Mouse (Mus musculus): ENCODE results near the gene Olfr613. TPM values are rescaled to one million over a fixed set of nuclear protein-coding genes. Genes with fewer than 3 reads are reported as not detected.
"Not testable (repeated sequence)": the region's sequence is repeated elsewhere in the genome, so short reads cannot be mapped to it uniquely, and the experiment has no call there.

Gene Olfr613
- total RNA-seq (2015; ENCODE audit: low replicate concordance) (not detected in 2 replicates), total RNA-seq (2017; ENCODE audit: low replicate concordance) (not detected in 2 replicates)

- no peak for ATAC-seq (replicated peaks; ENCODE audit: low FRiP score, poor library complexity, severe bottlenecking)
Measured at GRCm38 (mm10) chr7:103547774-103548173, at the start of gene Olfr613. Olfr613 (plus strand) TSS chr7:103548074.

GRCm38 (mm10) chr7:103512022-103512421 is 35.9 kb upstream of the Olfr613 start, which contains the start of gene Olfr610:
Olfr610 (minus strand) TSS chr7:103512122.
- ATAC-seq (replicated peaks; ENCODE audit: low FRiP score, poor library complexity, severe bottlenecking), result no peak

GRCm38 (mm10) chr7:103520746-103521145 is 27.1 kb upstream of the Olfr613 start, which contains the start of gene Olfr611:
Olfr611 (minus strand) TSS chr7:103520846.
- not testable (repeated sequence) for ATAC-seq (replicated peaks; ENCODE audit: low FRiP score, poor library complexity, severe bottlenecking)

GRCm38 (mm10) chr7:103542617-103543016 is 5.3 kb upstream of the Olfr613 start, which contains the start of gene Olfr612:
Olfr612 (minus strand) TSS chr7:103542717.
- not testable (repeated sequence) for ATAC-seq (replicated peaks; ENCODE audit: low FRiP score, poor library complexity, severe bottlenecking)

GRCm38 (mm10) chr7:103555779-103556178 is 7.9 kb downstream of the Olfr613 start, which contains the start of gene Olfr615:
Olfr615 (plus strand) TSS chr7:103556079.
- no peak for ATAC-seq (replicated peaks; ENCODE audit: low FRiP score, poor library complexity, severe bottlenecking)

GRCm38 (mm10) chr7:103569043-103569442 is 21.2 kb downstream of the Olfr613 start, which contains the start of gene Olfr616:
Olfr616 (minus strand) TSS chr7:103569143.
- ATAC-seq (replicated peaks; ENCODE audit: low FRiP score, poor library complexity, severe bottlenecking), result no peak

GRCm38 (mm10) chr7:103572761-103573160 is 24.9 kb downstream of the Olfr613 start, which contains the start of gene Olfr617:
Olfr617 (plus strand) TSS chr7:103573061.
- no peak for ATAC-seq (replicated peaks; ENCODE audit: low FRiP score, poor library complexity, severe bottlenecking)

- ATAC-seq (replicated peaks; ENCODE audit: low FRiP score, poor library complexity, severe bottlenecking), result no peak
Measured at GRCm38 (mm10) chr7:103589803-103590202, 41.9 kb downstream of the Olfr613 start, which contains the start of gene Olfr618. Olfr618 (plus strand) TSS chr7:103590103.

GRCm38 (mm10) chr7:103600275-103600674 is 52.4 kb downstream of the Olfr613 start, which contains the start of gene Olfr619:
Olfr619 (plus strand) TSS chr7:103600575.
- ATAC-seq (replicated peaks; ENCODE audit: low FRiP score, poor library complexity, severe bottlenecking), result no peak

Other genes starting within 250 kb of the Olfr613 start
Only the 30 nearest of the 33 such genes appear.
- gene Olfr598, start 224.5 kb upstream of the Olfr613 start, total RNA-seq (2015; ENCODE audit: low replicate concordance), result not detected in 2 replicates
- 1.0 TPM in 1 of 2 replicates, not detected in the other for gene Olfr598, start 224.5 kb upstream of the Olfr613 start, total RNA-seq (2017; ENCODE audit: low replicate concordance)
- not detected in 2 replicates for gene Olfr599, start 212.2 kb upstream of the Olfr613 start, total RNA-seq (2015; ENCODE audit: low replicate concordance)
- not detected in 2 replicates for gene Olfr599, start 212.2 kb upstream of the Olfr613 start, total RNA-seq (2017; ENCODE audit: low replicate concordance)
- gene Olfr600, start 198.4 kb upstream of the Olfr613 start, total RNA-seq (2015; ENCODE audit: low replicate concordance), result not detected in 2 replicates
- not detected in 2 replicates for gene Olfr600, start 198.4 kb upstream of the Olfr613 start, total RNA-seq (2017; ENCODE audit: low replicate concordance)
- not detected in 2 replicates for gene Olfr601, start 185.4 kb upstream of the Olfr613 start, total RNA-seq (2015; ENCODE audit: low replicate concordance)
- gene Olfr601, start 185.4 kb upstream of the Olfr613 start, total RNA-seq (2017; ENCODE audit: low replicate concordance), result not detected in 2 replicates
- not detected in 2 replicates for gene Olfr603, start 161.9 kb upstream of the Olfr613 start, total RNA-seq (2015; ENCODE audit: low replicate concordance)
- gene Olfr603, start 161.9 kb upstream of the Olfr613 start, total RNA-seq (2017; ENCODE audit: low replicate concordance), result not detected in 2 replicates
- not detected in 2 replicates for gene Usp17lc, start 133.0 kb upstream of the Olfr613 start, total RNA-seq (2015; ENCODE audit: low replicate concordance)
- gene Usp17lc, start 133.0 kb upstream of the Olfr613 start, total RNA-seq (2017; ENCODE audit: low replicate concordance), result not detected in 2 replicates
- gene Olfr605, start 102.6 kb upstream of the Olfr613 start, total RNA-seq (2015; ENCODE audit: low replicate concordance), result not detected in 2 replicates
- not detected in 2 replicates for gene Olfr605, start 102.6 kb upstream of the Olfr613 start, total RNA-seq (2017; ENCODE audit: low replicate concordance)
- gene Olfr606, start 99.0 kb upstream of the Olfr613 start, total RNA-seq (2015; ENCODE audit: low replicate concordance), result not detected in 2 replicates
- gene Olfr606, start 99.0 kb upstream of the Olfr613 start, total RNA-seq (2017; ENCODE audit: low replicate concordance), result not detected in 2 replicates
- gene Olfr607, start 83.9 kb upstream of the Olfr613 start, total RNA-seq (2015; ENCODE audit: low replicate concordance), result not detected in 2 replicates
- gene Olfr607, start 83.9 kb upstream of the Olfr613 start, total RNA-seq (2017; ENCODE audit: low replicate concordance), result not detected in 2 replicates
- not detected in 2 replicates for gene Olfr608, start 78.2 kb upstream of the Olfr613 start, total RNA-seq (2015; ENCODE audit: low replicate concordance)
- gene Olfr608, start 78.2 kb upstream of the Olfr613 start, total RNA-seq (2017; ENCODE audit: low replicate concordance), result not detected in 2 replicates
- not detected in 2 replicates for gene Olfr609, start 50.0 kb upstream of the Olfr613 start, total RNA-seq (2015; ENCODE audit: low replicate concordance)
- not detected in 2 replicates for gene Olfr609, start 50.0 kb upstream of the Olfr613 start, total RNA-seq (2017; ENCODE audit: low replicate concordance)
- gene Olfr610, start 36.0 kb upstream of the Olfr613 start, total RNA-seq (2015; ENCODE audit: low replicate concordance), result not detected in 2 replicates
- not detected in 2 replicates for gene Olfr610, start 36.0 kb upstream of the Olfr613 start, total RNA-seq (2017; ENCODE audit: low replicate concordance)
- gene Olfr611, start 27.2 kb upstream of the Olfr613 start, total RNA-seq (2015; ENCODE audit: low replicate concordance), result not detected in 2 replicates
- gene Olfr611, start 27.2 kb upstream of the Olfr613 start, total RNA-seq (2017; ENCODE audit: low replicate concordance), result not detected in 2 replicates
- gene Olfr612, start 5.4 kb upstream of the Olfr613 start, total RNA-seq (2015; ENCODE audit: low replicate concordance), result not detected in 2 replicates
- gene Olfr612, start 5.4 kb upstream of the Olfr613 start, total RNA-seq (2017; ENCODE audit: low replicate concordance), result not detected in 2 replicates
- not detected in 2 replicates for gene Olfr615, start 8.0 kb downstream of the Olfr613 start, total RNA-seq (2015; ENCODE audit: low replicate concordance)
- not detected in 2 replicates for gene Olfr615, start 8.0 kb downstream of the Olfr613 start, total RNA-seq (2017; ENCODE audit: low replicate concordance)
- not detected in 2 replicates for gene Olfr616, start 21.1 kb downstream of the Olfr613 start, total RNA-seq (2015; ENCODE audit: low replicate concordance)
- gene Olfr616, start 21.1 kb downstream of the Olfr613 start, total RNA-seq (2017; ENCODE audit: low replicate concordance), result not detected in 2 replicates
- not detected in 2 replicates for gene Olfr617, start 25.0 kb downstream of the Olfr613 start, total RNA-seq (2015; ENCODE audit: low replicate concordance)
- not detected in 2 replicates for gene Olfr617, start 25.0 kb downstream of the Olfr613 start, total RNA-seq (2017; ENCODE audit: low replicate concordance)
- gene Olfr618, start 42.0 kb downstream of the Olfr613 start, total RNA-seq (2015; ENCODE audit: low replicate concordance), result not detected in 2 replicates
- not detected in 2 replicates for gene Olfr618, start 42.0 kb downstream of the Olfr613 start, total RNA-seq (2017; ENCODE audit: low replicate concordance)
- not detected in 2 replicates for gene Olfr619, start 52.5 kb downstream of the Olfr613 start, total RNA-seq (2015; ENCODE audit: low replicate concordance)
- not detected in 2 replicates for gene Olfr619, start 52.5 kb downstream of the Olfr613 start, total RNA-seq (2017; ENCODE audit: low replicate concordance)
- gene Olfr620, start 64.5 kb downstream of the Olfr613 start, total RNA-seq (2015; ENCODE audit: low replicate concordance), result not detected in 2 replicates
- gene Olfr620, start 64.5 kb downstream of the Olfr613 start, total RNA-seq (2017; ENCODE audit: low replicate concordance), result not detected in 2 replicates
- not detected in 2 replicates for gene Olfr622, start 94.6 kb downstream of the Olfr613 start, total RNA-seq (2015; ENCODE audit: low replicate concordance)
- not detected in 2 replicates for gene Olfr622, start 94.6 kb downstream of the Olfr613 start, total RNA-seq (2017; ENCODE audit: low replicate concordance)
- not detected in 2 replicates for gene Olfr623, start 115.6 kb downstream of the Olfr613 start, total RNA-seq (2015; ENCODE audit: low replicate concordance)
- not detected in 2 replicates for gene Olfr623, start 115.6 kb downstream of the Olfr613 start, total RNA-seq (2017; ENCODE audit: low replicate concordance)
- not detected in 2 replicates for gene Olfr624, start 123.1 kb downstream of the Olfr613 start, total RNA-seq (2015; ENCODE audit: low replicate concordance)
- under 0.01 and 0.13 TPM in 2 replicates for gene Olfr624, start 123.1 kb downstream of the Olfr613 start, total RNA-seq (2017; ENCODE audit: low replicate concordance)
- not detected in 2 replicates for gene Olfr625-ps1, start 134.6 kb downstream of the Olfr613 start, total RNA-seq (2015; ENCODE audit: low replicate concordance)
- not detected in 2 replicates for gene Olfr625-ps1, start 134.6 kb downstream of the Olfr613 start, total RNA-seq (2017; ENCODE audit: low replicate concordance)
- not detected in 2 replicates for gene Olfr243, start 166.6 kb downstream of the Olfr613 start, total RNA-seq (2015; ENCODE audit: low replicate concordance)
- not detected in 2 replicates for gene Olfr243, start 166.6 kb downstream of the Olfr613 start, total RNA-seq (2017; ENCODE audit: low replicate concordance)
- not detected in 2 replicates for gene Olfr628, start 182.3 kb downstream of the Olfr613 start, total RNA-seq (2015; ENCODE audit: low replicate concordance)
- not detected in 2 replicates for gene Olfr628, start 182.3 kb downstream of the Olfr613 start, total RNA-seq (2017; ENCODE audit: low replicate concordance)
- gene Olfr629, start 196.9 kb downstream of the Olfr613 start, total RNA-seq (2015; ENCODE audit: low replicate concordance), result not detected in 2 replicates
- not detected in 2 replicates for gene Olfr629, start 196.9 kb downstream of the Olfr613 start, total RNA-seq (2017; ENCODE audit: low replicate concordance)
- not detected in 2 replicates for gene Olfr630, start 209.3 kb downstream of the Olfr613 start, total RNA-seq (2015; ENCODE audit: low replicate concordance)
- not detected in 2 replicates for gene Olfr630, start 209.3 kb downstream of the Olfr613 start, total RNA-seq (2017; ENCODE audit: low replicate concordance)
- 0.84 and 2.5 TPM in 2 replicates for gene Olfr69, start 223.5 kb downstream of the Olfr613 start, total RNA-seq (2015; ENCODE audit: low replicate concordance)
- gene Olfr69, start 223.5 kb downstream of the Olfr613 start, total RNA-seq (2017; ENCODE audit: low replicate concordance), result 1.7 TPM in 1 of 2 replicates, not detected in the other
- gene Olfr68, start 231.6 kb downstream of the Olfr613 start, total RNA-seq (2015; ENCODE audit: low replicate concordance), result 2.9 TPM in 1 of 2 replicates, not detected in the other
- 0.83 and 2.8 TPM in 2 replicates for gene Olfr68, start 231.6 kb downstream of the Olfr613 start, total RNA-seq (2017; ENCODE audit: low replicate concordance)

Data from erythroid progenitor cell, adult 5-6 weeks (primary cell).